Mouse (Mus musculus) forebrain, embryonic 12.5 days (tissue): Measurements from ENCODE around the gene Htt. TPM values are rescaled to one million over a fixed set of nuclear protein-coding genes. Genes with fewer than 3 reads are reported as not detected.

Source experiments
- microRNA counts: library from miRNA; unstranded; fragments of <30 nt; microRNA quantifications from one replicate; lab custom pipeline; 2017
- microRNA-seq: library from miRNA; unstranded; fragments of <30 nt; microRNA quantifications from one replicate; pipeline ENCODE4, GENCODE M21; 2017
- polyA plus RNA-seq: library from polyadenylated mRNA; unstranded; fragments of >200 nt; fragmentation: Nextera tagmentation; extraction: Ambion mirVana; gene quantifications from 2 replicates; pipeline ENCODE4 v1.2.1, GENCODE M21; 2016

Gene Htt
- polyA plus RNA-seq, 1 experiment from 2014 or later = 22.0 TPM

MicroRNAs within 50 kb of the gene (microRNA counts, 519-probe panel; counts per million panel counts)
- not detected for microRNA mmu-miR-467g (lab: Ali Mortazavi, UCI)

Small RNA genes within 50 kb of the gene (microRNA-seq; reads per million reads assigned to microRNA genes)
- gene Mir467g = not detected

Other genes with a start within 250 kb of the Htt start
- 6.7 and 9.2 TPM in 2 replicates for gene Tnip2, start 247.7 kb upstream of the Htt start, polyA plus RNA-seq
- 18.5 and 20.1 TPM in 2 replicates for gene Sh3bp2, start 235.9 kb upstream of the Htt start, polyA plus RNA-seq
- gene Add1, start 188.1 kb upstream of the Htt start, polyA plus RNA-seq = 197 and 211 TPM in 2 replicates
- gene Mfsd10, start 124.5 kb upstream of the Htt start, polyA plus RNA-seq = 78.7 and 102 TPM in 2 replicates
- 26.7 and 29.7 TPM in 2 replicates for gene Nop14, start 101.6 kb upstream of the Htt start, polyA plus RNA-seq
- gene Grk4, start 101.4 kb upstream of the Htt start, polyA plus RNA-seq = 1.1 and 1.7 TPM in 2 replicates
- 3.0 and 3.4 TPM in 2 replicates for gene Msantd1, start 146.3 kb downstream of the Htt start, polyA plus RNA-seq
- 74.9 and 75.4 TPM in 2 replicates for gene Rgs12, start 187.7 kb downstream of the Htt start, polyA plus RNA-seq